Mouse (Mus musculus): ENCODE measurements around the gene Ripk3. TPM values are rescaled to one million over a fixed set of nuclear protein-coding genes. Genes with fewer than 3 reads are reported as not detected.
A peak's percentile ranks its signal among the peaks of the same experiment; 100 is the strongest.

Gene Ripk3
- polyA plus RNA-seq, 1 experiment from 2014 or later = 7.9 TPM

DNA sequence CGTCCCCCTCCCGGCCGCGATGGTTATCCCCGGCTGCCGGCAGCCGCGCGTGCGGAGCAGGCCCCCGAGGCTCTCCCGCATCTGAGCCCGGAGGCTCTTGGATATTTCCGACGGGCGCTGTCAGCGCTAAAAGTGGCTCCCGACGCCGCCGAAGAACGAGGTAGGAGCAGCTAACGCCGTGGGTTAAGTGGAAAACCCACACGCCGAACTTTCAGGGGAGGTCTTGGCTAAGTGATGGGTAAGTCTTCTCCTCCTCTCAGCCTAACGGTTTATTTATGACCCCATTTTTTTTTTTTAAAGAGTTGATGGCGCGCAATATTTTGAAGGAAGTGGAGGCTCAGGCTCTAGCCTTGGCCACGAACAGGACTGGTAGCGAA, 42.8 kb downstream of the Ripk3 start:
- Histone ChIP-seq H3K4me2 (replicated peaks) (peak overlapping the region; percentile 98), H3K36me3 (peaks cover 32% of the 10 kb centered on the region), H3K9me3 (no peaks in the 10 kb centered on the region), H3K27ac (peak overlapping the region; percentile 32; the same call in 1 of the 2 replicates), H3K27me3 (replicated peaks) (no peaks in the 10 kb centered on the region), H3K9ac (peak overlapping the region; percentile 80), H3K4me1 (peaks cover 26% of the 10 kb centered on the region), H3K4me3 (peak overlapping the region; percentile 84)
- under 1% methylated on average over 31 of the region's 31 CpGs for WGBS
- ATAC-seq (ENCODE audit: low FRiP score, low read depth) = no peak; the same call in 1 of the 2 replicates

DNA sequence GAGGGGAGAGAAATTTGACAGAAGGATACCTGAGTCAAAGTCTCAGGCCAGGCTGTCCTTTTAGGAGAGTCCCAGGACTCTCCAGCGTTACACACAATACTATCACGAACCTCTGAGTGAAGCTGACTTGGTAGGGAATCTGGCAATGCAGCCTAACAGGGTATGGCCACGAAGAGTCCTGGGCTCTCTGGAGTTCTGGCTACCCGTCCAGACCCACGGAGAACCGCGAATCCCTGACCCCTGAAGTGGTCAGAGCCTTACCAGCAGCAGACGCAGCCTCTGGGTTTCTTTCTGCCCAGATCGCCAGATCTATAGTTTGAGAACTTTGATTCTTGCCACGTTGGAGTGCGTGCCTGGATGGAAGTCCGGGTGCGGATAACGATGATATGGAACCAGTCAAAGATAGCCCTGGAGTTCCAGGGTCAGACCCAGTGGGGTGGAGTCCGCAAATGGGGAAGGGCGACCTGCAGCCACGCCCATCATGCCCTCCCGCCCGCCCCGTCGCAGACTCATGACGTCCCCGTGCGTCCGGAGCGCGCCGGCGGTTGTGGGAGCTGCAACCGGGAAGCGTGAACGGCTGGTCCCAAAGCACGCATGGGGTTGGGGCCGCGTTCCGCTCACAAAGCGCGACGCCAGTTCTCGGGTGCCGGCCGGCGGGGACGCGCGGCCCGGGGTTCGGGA, 43.3 kb downstream of the Ripk3 start, which contains the start of the genes Dhrs1 and Nop9:
Gene Dhrs1, minus strand, starts transcription at position 511 of the 681 bp plus-strand sequence.
Gene Nop9, plus strand, starts transcription at position 514 of the 681 bp plus-strand sequence.
- WGBS = 2% methylated on average over 48 of the region's 48 CpGs
- peaks cover 32% of the 10 kb centered on the region for H3K36me3 ChIP-seq
- peak within 1 kb of the TSS; percentile 98 for H3K4me2 ChIP-seq (replicated peaks)
- peak within 1 kb of the TSS; percentile 32; the same call in 1 of the 2 replicates for H3K27ac ChIP-seq
- peak; percentile 91 for ATAC-seq (ENCODE audit: low FRiP score, low read depth)
- H3K4me1 ChIP-seq = peaks cover 26% of the 10 kb centered on the region
- peak within 1 kb of the TSS; percentile 84 for H3K4me3 ChIP-seq
- peak within 1 kb of the TSS; percentile 80 for H3K9ac ChIP-seq
- no peaks in the 10 kb centered on the region for H3K9me3 ChIP-seq
- H3K27me3 ChIP-seq (replicated peaks) = no peaks in the 10 kb centered on the region

DNA sequence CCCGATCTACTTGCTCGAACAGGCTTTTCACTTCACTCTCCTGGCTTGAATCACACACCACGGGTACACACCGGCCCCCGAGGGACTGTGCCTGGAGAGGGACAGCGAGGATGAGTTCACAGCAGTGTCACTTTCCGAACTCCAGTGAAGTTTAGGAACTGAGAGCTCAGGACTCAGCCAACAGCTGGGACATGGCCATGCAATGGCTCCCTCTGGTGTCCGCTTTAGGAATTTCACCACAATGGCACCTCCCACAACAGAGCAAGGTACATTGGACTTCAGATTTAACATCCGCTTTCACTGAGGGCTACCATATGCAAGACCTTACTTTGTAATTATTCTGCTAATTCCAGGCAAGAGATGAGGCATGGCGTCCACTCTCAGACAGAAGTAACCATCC, 45.0 kb downstream of the Ripk3 start:
- Histone ChIP-seq H3K36me3 (peaks cover 36% of the 10 kb centered on the region), H3K27me3 (replicated peaks) (no peaks in the 10 kb centered on the region), H3K4me1 (peaks cover 26% of the 10 kb centered on the region), H3K27ac (no peak overlapping the region), H3K4me2 (replicated peaks) (peak overlapping the region; percentile 98), H3K4me3 (no peak overlapping the region), H3K9me3 (no peaks in the 10 kb centered on the region), H3K9ac (no peak overlapping the region)
- peak; percentile 44 for ATAC-seq (ENCODE audit: low FRiP score, low read depth)
- 26% methylated on average over 10 of the region's 10 CpGs for WGBS

DNA sequence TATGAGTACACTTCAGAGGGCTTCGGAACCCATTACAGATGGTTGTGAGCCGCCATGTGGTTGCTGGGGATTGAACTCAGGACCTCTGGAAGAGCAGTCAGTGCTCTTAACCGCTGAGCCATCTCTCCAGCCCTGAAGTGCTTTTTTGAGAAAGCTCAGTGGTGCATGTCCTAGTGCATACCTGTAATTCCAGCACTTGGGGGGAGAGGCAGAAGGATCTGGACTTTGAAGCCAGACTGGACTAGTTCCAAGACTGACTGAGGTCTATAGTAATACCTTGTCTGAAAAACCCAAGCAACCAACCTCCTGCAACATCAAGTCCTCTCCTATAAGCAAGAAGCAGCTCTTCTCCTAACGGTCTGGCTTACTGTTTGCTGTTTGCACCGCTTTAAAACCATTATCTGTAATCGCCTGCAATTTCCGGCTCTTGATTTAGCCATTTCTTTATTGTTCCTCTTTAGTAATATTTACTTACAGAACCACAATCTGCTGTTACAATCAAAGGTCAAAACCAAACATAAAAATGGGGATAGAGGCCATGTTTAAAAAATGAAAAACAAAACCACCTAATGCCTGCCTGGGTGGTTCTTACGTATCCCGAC, 51.5 kb downstream of the Ripk3 start:
- H3K9ac ChIP-seq = no peak overlapping the region
- no peak overlapping the region for H3K4me3 ChIP-seq
- 89% methylated on average over 9 of the region's 9 CpGs for WGBS
- ATAC-seq (ENCODE audit: low FRiP score, low read depth) = no peak
- H3K27ac ChIP-seq = no peak overlapping the region
- H3K27me3 ChIP-seq (replicated peaks) = no peaks in the 10 kb centered on the region
- H3K4me1 ChIP-seq = no peaks in the 10 kb centered on the region
- no peak overlapping the region for H3K4me2 ChIP-seq (replicated peaks)
- H3K9me3 ChIP-seq = no peaks in the 10 kb centered on the region
- H3K36me3 ChIP-seq = peaks cover 32% of the 10 kb centered on the region

DNA sequence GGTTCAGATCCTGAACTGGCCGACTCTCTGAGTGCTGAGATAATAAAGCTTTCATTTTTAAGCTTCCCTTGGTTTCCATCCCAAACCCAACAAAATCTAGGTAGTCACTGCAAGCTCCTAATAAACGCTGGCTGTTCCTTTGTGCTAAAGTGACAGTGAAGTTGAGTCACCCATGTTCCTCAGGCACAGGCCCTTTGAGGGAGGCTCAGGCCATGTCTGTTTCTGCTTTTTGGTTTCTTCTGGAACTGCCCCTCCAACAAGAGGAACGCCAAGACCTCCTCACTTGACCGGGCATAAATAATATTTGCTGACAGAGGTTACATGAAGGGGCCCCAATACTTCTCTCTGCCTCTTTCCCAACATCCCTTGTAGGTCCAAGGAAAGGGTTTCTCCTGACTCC, 52.9 kb downstream of the Ripk3 start:
- no peak overlapping the region for H3K27ac ChIP-seq
- H3K9ac ChIP-seq = no peak overlapping the region
- no peaks in the 10 kb centered on the region for H3K9me3 ChIP-seq
- WGBS = 87% methylated on average over 4 of the region's 4 CpGs
- no peaks in the 10 kb centered on the region for H3K27me3 ChIP-seq (replicated peaks)
- H3K36me3 ChIP-seq = peaks cover 24% of the 10 kb centered on the region
- no peak overlapping the region for H3K4me3 ChIP-seq
- H3K4me2 ChIP-seq (replicated peaks) = no peak overlapping the region
- no peak for ATAC-seq (ENCODE audit: low FRiP score, low read depth)
- no peaks in the 10 kb centered on the region for H3K4me1 ChIP-seq

DNA sequence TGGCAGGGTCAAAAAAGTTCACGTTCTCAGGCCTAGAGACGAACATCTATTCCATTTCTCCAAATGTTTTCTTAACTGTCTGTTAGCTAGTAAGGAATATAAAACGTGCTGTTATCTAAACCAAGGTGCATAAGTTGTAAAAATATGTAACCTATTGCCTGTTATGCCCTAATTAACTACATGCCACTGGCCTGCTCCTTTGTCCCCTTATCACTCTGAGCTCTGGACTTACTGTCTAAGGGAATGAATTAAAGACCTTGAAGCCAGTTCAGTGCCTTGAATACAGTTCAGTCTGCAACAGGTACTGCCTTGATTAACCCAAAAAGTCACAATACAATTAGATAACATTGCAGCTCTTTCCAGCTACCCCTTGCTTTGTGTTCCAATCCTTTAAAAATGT, 53.3 kb downstream of the Ripk3 start:
- Histone ChIP-seq H3K27ac (no peak overlapping the region), H3K4me2 (replicated peaks) (no peak overlapping the region), H3K4me1 (no peaks in the 10 kb centered on the region), H3K9ac (no peak overlapping the region), H3K9me3 (no peaks in the 10 kb centered on the region), H3K4me3 (no peak overlapping the region), H3K36me3 (peaks cover 20% of the 10 kb centered on the region), H3K27me3 (replicated peaks) (no peaks in the 10 kb centered on the region)
- no peak for ATAC-seq (ENCODE audit: low FRiP score, low read depth)
- WGBS = 77% methylated on average over 3 of the region's 3 CpGs

Other genes with a start within 250 kb of the Ripk3 start
- gene Pck2, start 248.6 kb downstream of the Ripk3 start, polyA plus RNA-seq (2016; fragmentation: Nextera tagmentation; extraction: Ambion mirVana) = 18.2 and 21.0 TPM in 2 replicates
- gene Dcaf11, start 228.9 kb downstream of the Ripk3 start, polyA plus RNA-seq (2016; fragmentation: Nextera tagmentation; extraction: Ambion mirVana) = 103 and 105 TPM in 2 replicates
- gene A730061H03Rik, start 228.5 kb downstream of the Ripk3 start, polyA plus RNA-seq (2016; fragmentation: Nextera tagmentation; extraction: Ambion mirVana) = not detected in 2 replicates
- gene Fitm1, start 213.2 kb downstream of the Ripk3 start, polyA plus RNA-seq (2016; fragmentation: Nextera tagmentation; extraction: Ambion mirVana) = 4.0 and 4.3 TPM in 2 replicates
- 120 and 128 TPM in 2 replicates for gene Psme1, start 210.7 kb downstream of the Ripk3 start, polyA plus RNA-seq (2016; fragmentation: Nextera tagmentation; extraction: Ambion mirVana)
- gene Emc9, start 203.6 kb downstream of the Ripk3 start, polyA plus RNA-seq (2016; fragmentation: Nextera tagmentation; extraction: Ambion mirVana) = 8.9 and 12.7 TPM in 2 replicates
- gene Psme2, start 197.8 kb downstream of the Ripk3 start, polyA plus RNA-seq (2016; fragmentation: Nextera tagmentation; extraction: Ambion mirVana) = 212 and 223 TPM in 2 replicates
- gene Rnf31, start 197.2 kb downstream of the Ripk3 start, polyA plus RNA-seq (2016; fragmentation: Nextera tagmentation; extraction: Ambion mirVana) = 17.8 and 21.0 TPM in 2 replicates
- 8.8 and 9.0 TPM in 2 replicates for gene Irf9, start 185.3 kb downstream of the Ripk3 start, polyA plus RNA-seq (2016; fragmentation: Nextera tagmentation; extraction: Ambion mirVana)
- 20.6 and 22.8 TPM in 2 replicates for gene Rec8, start 170.8 kb downstream of the Ripk3 start, polyA plus RNA-seq (2016; fragmentation: Nextera tagmentation; extraction: Ambion mirVana)
- 73.7 and 85.6 TPM in 2 replicates for gene Ipo4, start 152.9 kb downstream of the Ripk3 start, polyA plus RNA-seq (2016; fragmentation: Nextera tagmentation; extraction: Ambion mirVana)
- 2.1 and 3.6 TPM in 2 replicates for gene Gm49378, start 151.0 kb downstream of the Ripk3 start, polyA plus RNA-seq (2016; fragmentation: Nextera tagmentation; extraction: Ambion mirVana)
- 62.7 and 68.6 TPM in 2 replicates for gene Tm9sf1, start 145.1 kb downstream of the Ripk3 start, polyA plus RNA-seq (2016; fragmentation: Nextera tagmentation; extraction: Ambion mirVana)
- gene Tssk4, start 138.7 kb downstream of the Ripk3 start, polyA plus RNA-seq (2016; fragmentation: Nextera tagmentation; extraction: Ambion mirVana) = 0.53 and 0.77 TPM in 2 replicates
- 70.1 and 71.0 TPM in 2 replicates for gene Mdp1, start 128.4 kb downstream of the Ripk3 start, polyA plus RNA-seq (2016; fragmentation: Nextera tagmentation; extraction: Ambion mirVana)
- 60.7 and 61.6 TPM in 2 replicates for gene Gmpr2, start 116.9 kb downstream of the Ripk3 start, polyA plus RNA-seq (2016; fragmentation: Nextera tagmentation; extraction: Ambion mirVana)
- gene Nedd8, start 116.7 kb downstream of the Ripk3 start, polyA plus RNA-seq (2016; fragmentation: Nextera tagmentation; extraction: Ambion mirVana) = 555 and 567 TPM in 2 replicates
- gene Tinf2, start 107.0 kb downstream of the Ripk3 start, polyA plus RNA-seq (2016; fragmentation: Nextera tagmentation; extraction: Ambion mirVana) = 44.1 and 45.7 TPM in 2 replicates
- gene Tgm1, start 74.9 kb downstream of the Ripk3 start, polyA plus RNA-seq (2016; fragmentation: Nextera tagmentation; extraction: Ambion mirVana) = 0.34 and 0.36 TPM in 2 replicates
- gene Rabggta, start 66.6 kb downstream of the Ripk3 start, polyA plus RNA-seq (2016; fragmentation: Nextera tagmentation; extraction: Ambion mirVana) = 42.0 and 46.3 TPM in 2 replicates
- 74.1 and 81.8 TPM in 2 replicates for gene Dhrs1, start 43.2 kb downstream of the Ripk3 start, polyA plus RNA-seq (2016; fragmentation: Nextera tagmentation; extraction: Ambion mirVana)
- gene Nop9, start 43.2 kb downstream of the Ripk3 start, polyA plus RNA-seq (2016; fragmentation: Nextera tagmentation; extraction: Ambion mirVana) = 44.2 and 47.0 TPM in 2 replicates
- gene Cideb, start 30.4 kb downstream of the Ripk3 start, polyA plus RNA-seq (2016; fragmentation: Nextera tagmentation; extraction: Ambion mirVana) = 0.30 TPM in 1 of 2 replicates, not detected in the other
- 0.37 and 0.52 TPM in 2 replicates for gene Ltb4r2, start 27.4 kb downstream of the Ripk3 start, polyA plus RNA-seq (2016; fragmentation: Nextera tagmentation; extraction: Ambion mirVana)
- gene Ltb4r1, start 22.9 kb downstream of the Ripk3 start, polyA plus RNA-seq (2016; fragmentation: Nextera tagmentation; extraction: Ambion mirVana) = 0.23 and 0.37 TPM in 2 replicates
- 9.2 and 10.1 TPM in 2 replicates for gene Adcy4, start 4.8 kb downstream of the Ripk3 start, polyA plus RNA-seq (2016; fragmentation: Nextera tagmentation; extraction: Ambion mirVana)
- 22.0 and 24.8 TPM in 2 replicates for gene Nfatc4, start 34.3 kb upstream of the Ripk3 start, polyA plus RNA-seq (2016; fragmentation: Nextera tagmentation; extraction: Ambion mirVana)
- gene Nynrin, start 65.1 kb upstream of the Ripk3 start, polyA plus RNA-seq (2016; fragmentation: Nextera tagmentation; extraction: Ambion mirVana) = 19.7 and 21.5 TPM in 2 replicates
- gene Cbln3, start 95.5 kb upstream of the Ripk3 start, polyA plus RNA-seq (2016; fragmentation: Nextera tagmentation; extraction: Ambion mirVana) = 0.25 and 0.28 TPM in 2 replicates
- 18.3 and 19.7 TPM in 2 replicates for gene Khnyn, start 96.1 kb upstream of the Ripk3 start, polyA plus RNA-seq (2016; fragmentation: Nextera tagmentation; extraction: Ambion mirVana)
- gene Sdr39u1, start 111.4 kb upstream of the Ripk3 start, polyA plus RNA-seq (2016; fragmentation: Nextera tagmentation; extraction: Ambion mirVana) = 59.9 and 66.0 TPM in 2 replicates
- gene Cma1, start 155.8 kb upstream of the Ripk3 start, polyA plus RNA-seq (2016; fragmentation: Nextera tagmentation; extraction: Ambion mirVana) = not detected in 2 replicates
- not detected in 2 replicates for gene Cma2, start 162.1 kb upstream of the Ripk3 start, polyA plus RNA-seq (2016; fragmentation: Nextera tagmentation; extraction: Ambion mirVana)
- gene Mcpt1, start 229.1 kb upstream of the Ripk3 start, polyA plus RNA-seq (2016; fragmentation: Nextera tagmentation; extraction: Ambion mirVana) = not detected in 2 replicates
- not detected in 2 replicates for gene Mcpt9, start 241.6 kb upstream of the Ripk3 start, polyA plus RNA-seq (2016; fragmentation: Nextera tagmentation; extraction: Ambion mirVana)

All from neural tube, embryonic 12.5 days (tissue).